Mouse (Mus musculus): ENCODE measurements around the gene Fancm. TPM values are rescaled to one million over a fixed set of nuclear protein-coding genes. Genes with fewer than 3 reads are reported as not detected.

The Fancm gene
- polyA plus RNA-seq, 1 experiment, result 4.3 TPM

DNA sequence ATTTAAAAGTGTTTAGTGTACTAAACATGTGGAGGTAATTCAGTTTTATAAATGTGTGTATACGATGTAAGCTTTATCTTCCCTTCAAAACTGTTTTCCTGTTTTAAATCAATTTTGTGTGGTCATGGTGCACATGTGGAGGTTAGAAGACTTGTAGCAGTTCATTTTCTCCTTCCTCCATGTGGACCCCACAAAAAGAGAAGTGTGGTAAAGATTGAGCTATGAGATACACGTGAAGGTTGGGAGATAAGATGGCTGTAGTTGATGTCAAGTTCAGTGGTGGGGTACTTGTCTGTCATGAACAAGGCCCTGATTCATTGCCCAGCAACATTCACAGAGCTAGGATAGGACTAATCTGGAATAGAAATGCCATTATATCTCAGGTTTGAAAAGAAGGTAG lies 17.2 kb upstream of the Fancm start:
- DNase-seq, result no peak
- 29% methylated on average over 2 of the region's 2 CpGs for WGBS
- Histone ChIP-seq H3K4me3 (ENCODE audit: control insufficient read depth, insufficient read depth, low read length) (no peak overlapping the region), H3K27ac (ENCODE audit: control insufficient read depth, insufficient read depth, low read length) (no peak overlapping the region), H3K4me1 (replicated peaks; ENCODE audit: control insufficient read depth, insufficient read depth, low read length) (no peaks in the 10 kb centered on the region), H3K36me3 (ENCODE audit: control insufficient read depth, insufficient read depth, low read length) (peaks cover 68% of the 10 kb centered on the region), H3K27me3 (ENCODE audit: control insufficient read depth, insufficient read depth, low read length) (no peaks in the 10 kb centered on the region)
- TF ChIP-seq POLR2A (IDR thresholded peaks at IDR 0.05; ENCODE audit: control insufficient read depth, extremely low read depth, insufficient read depth, low read length, poor library complexity), result no peak
- TF ChIP-seq CTCF (IDR thresholded peaks at IDR 0.05; ENCODE audit: borderline replicate concordance, control insufficient read depth, extremely low read depth, insufficient read depth, low read length, poor library complexity), result no peak

GRCm38 (mm10) chr12:65061082-65061481 lies 14.3 kb upstream of the Fancm start:
- Histone ChIP-seq H3K27ac (ENCODE audit: control insufficient read depth, insufficient read depth, low read length) (no peak overlapping the region), H3K4me3 (ENCODE audit: control insufficient read depth, insufficient read depth, low read length) (no peak overlapping the region), H3K36me3 (ENCODE audit: control insufficient read depth, insufficient read depth, low read length) (peaks cover 53% of the 10 kb centered on the region), H3K4me1 (replicated peaks; ENCODE audit: control insufficient read depth, insufficient read depth, low read length) (peaks cover 5% of the 10 kb centered on the region), H3K27me3 (ENCODE audit: control insufficient read depth, insufficient read depth, low read length) (no peaks in the 10 kb centered on the region)
- DNase-seq, result no peak
- no peak for TF ChIP-seq CTCF (IDR thresholded peaks at IDR 0.05; ENCODE audit: borderline replicate concordance, control insufficient read depth, extremely low read depth, insufficient read depth, low read length, poor library complexity)
- no peak for TF ChIP-seq POLR2A (IDR thresholded peaks at IDR 0.05; ENCODE audit: control insufficient read depth, extremely low read depth, insufficient read depth, low read length, poor library complexity)

DNA sequence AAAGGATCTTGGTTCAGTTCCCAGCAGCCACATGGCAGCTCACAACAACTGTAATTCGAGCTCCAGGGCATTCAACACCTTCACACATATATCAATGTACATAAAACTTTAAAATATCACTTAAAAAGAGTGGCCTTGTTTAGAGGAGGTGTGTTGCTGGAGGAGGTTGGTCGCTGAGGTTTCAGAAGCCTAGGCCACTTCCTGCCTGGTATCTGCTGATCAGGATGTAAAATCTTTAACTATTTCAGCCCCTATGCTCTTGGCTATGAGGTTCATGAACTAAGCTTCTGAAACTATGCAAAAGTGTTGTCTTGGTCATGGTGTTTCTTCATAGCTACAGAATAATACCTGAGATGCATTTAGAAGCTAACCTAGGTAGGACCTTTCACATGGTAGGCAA lies 10.2 kb upstream of the Fancm start:
- H3K36me3 ChIP-seq (ENCODE audit: control insufficient read depth, insufficient read depth, low read length), result peaks cover 40% of the 10 kb centered on the region
- TF ChIP-seq POLR2A (IDR thresholded peaks at IDR 0.05; ENCODE audit: control insufficient read depth, extremely low read depth, insufficient read depth, low read length, poor library complexity), result no peak
- TF ChIP-seq CTCF (IDR thresholded peaks at IDR 0.05; ENCODE audit: borderline replicate concordance, control insufficient read depth, extremely low read depth, insufficient read depth, low read length, poor library complexity), result no peak
- 0 out of 2 replicates have a peak overlapping the region, but pooled peaks have one; percentile 36 for H3K27ac ChIP-seq (ENCODE audit: control insufficient read depth, insufficient read depth, low read length)
- H3K4me3 ChIP-seq (ENCODE audit: control insufficient read depth, insufficient read depth, low read length), result no peak overlapping the region
- peak; percentile 30 for DNase-seq
- 3% methylated on average over 2 of the region's 2 CpGs for WGBS
- H3K4me1 ChIP-seq (replicated peaks; ENCODE audit: control insufficient read depth, insufficient read depth, low read length), result peaks cover 5% of the 10 kb centered on the region
- H3K27me3 ChIP-seq (ENCODE audit: control insufficient read depth, insufficient read depth, low read length), result no peaks in the 10 kb centered on the region

DNA sequence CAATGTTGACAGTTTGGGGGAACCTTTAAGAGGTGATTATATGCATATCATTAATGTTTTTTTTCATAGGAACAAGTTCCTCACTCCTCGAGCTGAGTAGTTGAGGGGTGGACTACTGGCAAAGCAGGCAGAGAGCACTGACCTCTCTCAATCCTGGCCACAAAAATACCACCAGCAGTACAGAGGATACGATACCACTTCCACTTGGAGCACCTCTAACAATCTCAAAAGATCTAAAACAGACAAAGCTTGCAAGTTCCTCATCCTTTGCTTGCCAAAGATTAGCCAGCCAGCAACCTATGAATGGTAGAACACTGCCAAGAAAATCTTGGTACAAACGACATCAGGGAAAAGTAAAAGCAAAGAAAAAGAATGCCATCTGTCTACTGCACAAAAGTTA lies 9.2 kb upstream of the Fancm start:
- Histone ChIP-seq H3K4me3 (ENCODE audit: control insufficient read depth, insufficient read depth, low read length) (no peak overlapping the region), H3K27ac (ENCODE audit: control insufficient read depth, insufficient read depth, low read length) (no peak overlapping the region), H3K36me3 (ENCODE audit: control insufficient read depth, insufficient read depth, low read length) (peaks cover 31% of the 10 kb centered on the region), H3K27me3 (ENCODE audit: control insufficient read depth, insufficient read depth, low read length) (no peaks in the 10 kb centered on the region), H3K4me1 (replicated peaks; ENCODE audit: control insufficient read depth, insufficient read depth, low read length) (peaks cover 5% of the 10 kb centered on the region)
- no peak for DNase-seq
- 16% methylated on average over 3 of the region's 3 CpGs for WGBS
- TF ChIP-seq POLR2A (IDR thresholded peaks at IDR 0.05; ENCODE audit: control insufficient read depth, extremely low read depth, insufficient read depth, low read length, poor library complexity) (no peak), CTCF (IDR thresholded peaks at IDR 0.05; ENCODE audit: borderline replicate concordance, control insufficient read depth, extremely low read depth, insufficient read depth, low read length, poor library complexity) (no peak)

DNA sequence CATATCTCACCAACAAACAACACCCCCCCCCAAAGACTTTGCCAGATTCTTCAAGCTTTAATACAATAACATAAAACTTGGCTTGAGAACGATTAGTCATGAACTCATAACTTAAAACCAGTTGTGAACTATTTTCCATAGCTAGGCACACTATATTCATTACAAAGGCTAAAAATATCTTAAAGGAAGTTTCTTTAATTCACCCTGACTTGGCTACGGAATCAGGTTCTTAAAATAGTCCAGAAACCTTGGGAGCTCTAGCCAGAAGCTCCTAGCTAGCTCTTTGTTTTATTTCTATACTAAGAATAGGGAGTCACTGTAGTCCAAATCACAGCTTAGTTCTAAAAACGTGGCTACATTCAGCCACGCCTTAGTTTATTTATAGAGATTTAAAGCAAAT lies 7.0 kb upstream of the Fancm start:
- Histone ChIP-seq H3K4me1 (replicated peaks; ENCODE audit: control insufficient read depth, insufficient read depth, low read length) (peaks cover 5% of the 10 kb centered on the region), H3K36me3 (ENCODE audit: control insufficient read depth, insufficient read depth, low read length) (peaks cover 16% of the 10 kb centered on the region), H3K27me3 (ENCODE audit: control insufficient read depth, insufficient read depth, low read length) (no peaks in the 10 kb centered on the region), H3K27ac (ENCODE audit: control insufficient read depth, insufficient read depth, low read length) (no peak overlapping the region), H3K4me3 (ENCODE audit: control insufficient read depth, insufficient read depth, low read length) (no peak overlapping the region)
- WGBS, result 87% methylated on average over 4 of the region's 4 CpGs
- DNase-seq, result no peak
- TF ChIP-seq POLR2A (IDR thresholded peaks at IDR 0.05; ENCODE audit: control insufficient read depth, extremely low read depth, insufficient read depth, low read length, poor library complexity), result no peak
- TF ChIP-seq CTCF (IDR thresholded peaks at IDR 0.05; ENCODE audit: borderline replicate concordance, control insufficient read depth, extremely low read depth, insufficient read depth, low read length, poor library complexity), result no peak

- no peak for DNase-seq
- TF ChIP-seq POLR2A (IDR thresholded peaks at IDR 0.05; ENCODE audit: control insufficient read depth, extremely low read depth, insufficient read depth, low read length, poor library complexity) (no peak), CTCF (IDR thresholded peaks at IDR 0.05; ENCODE audit: borderline replicate concordance, control insufficient read depth, extremely low read depth, insufficient read depth, low read length, poor library complexity) (no peak)
- WGBS, result 3% methylated on average over 21 of the region's 21 CpGs
- Histone ChIP-seq H3K36me3 (ENCODE audit: control insufficient read depth, insufficient read depth, low read length) (peaks cover 9% of the 10 kb centered on the region), H3K4me3 (ENCODE audit: control insufficient read depth, insufficient read depth, low read length) (peak overlapping the region; percentile 70), H3K4me1 (replicated peaks; ENCODE audit: control insufficient read depth, insufficient read depth, low read length) (peaks cover 9% of the 10 kb centered on the region), H3K27me3 (ENCODE audit: control insufficient read depth, insufficient read depth, low read length) (no peaks in the 10 kb centered on the region), H3K27ac (ENCODE audit: control insufficient read depth, insufficient read depth, low read length) (no peak overlapping the region)
These were observed 2.3 kb upstream of the Fancm start for GRCm38 (mm10) chr12:65072911-65073610.
